Mouse (Mus musculus) embryonic facial prominence, embryonic 11.5 days (tissue): ENCODE data around the gene Maats1. TPM values are rescaled to one million over a fixed set of nuclear protein-coding genes. Genes with fewer than 3 reads are reported as not detected.
A peak's percentile ranks its signal among the peaks of the same experiment; 100 is the strongest.

ENCODE experiments used
- ATAC-seq: fragments of 200-750 bp; cut with Nextera tagmentation; replicated peaks from 2 replicates; pipeline ENCODE4 v1.8.0; 2017; ENCODE audit warnings: low read depth; ENCODE audit not compliant: insufficient number of reproducible peaks, low FRiP score, low TSS enrichment
- DNase-seq: peaks from one replicate; pipeline ENCODE4 v3.0.0-alpha.2; 2015; ENCODE audit warnings: low spot score
- H3K27ac ChIP-seq: fragments of 300-500 bp; sonication (generic); replicated peaks from 2 replicates; pipeline ENCODE4 v1.5.1; 2014; ENCODE audit warnings: mild to moderate bottlenecking, low read depth, low read length, control low read depth
- H3K27me3 ChIP-seq: fragments of 300-500 bp; sonication (generic); 2 replicates; pipeline ENCODE4 v1.6.1; 2014; ENCODE audit warnings: mild to moderate bottlenecking, low read length, moderate library complexity, mixed read lengths; ENCODE audit not compliant: control insufficient read depth, insufficient read depth
- H3K36me3 ChIP-seq: fragments of 300-500 bp; sonication (generic); replicated peaks from 2 replicates; pipeline ENCODE4 v1.6.1; 2014; ENCODE audit warnings: low read depth, mild to moderate bottlenecking, low read length, moderate library complexity, mixed read lengths; ENCODE audit not compliant: control insufficient read depth, insufficient read depth
- H3K4me1 ChIP-seq: fragments of 300-500 bp; sonication (generic); 2 replicates; pipeline ENCODE4 v1.6.1; 2014; ENCODE audit warnings: low read length, mixed read lengths; ENCODE audit not compliant: control insufficient read depth, insufficient read depth
- H3K4me2 ChIP-seq: fragments of 300-500 bp; sonication (generic); 2 replicates; pipeline ENCODE4 v1.6.1; 2014; ENCODE audit warnings: low read depth, mild to moderate bottlenecking, control low read depth, low read length, moderate library complexity
- H3K4me3 ChIP-seq: fragments of 300-500 bp; sonication (generic); 2 replicates; pipeline ENCODE4 v1.5.1; 2014; ENCODE audit warnings: low read depth, low read length, control low read depth
- H3K9ac ChIP-seq: fragments of 300-500 bp; sonication (generic); replicated peaks from 2 replicates; pipeline ENCODE4 v1.6.1; 2014; ENCODE audit warnings: mild to moderate bottlenecking, control low read depth, low read length
- H3K9me3 ChIP-seq: fragments of 300-500 bp; sonication (generic); replicated peaks from 2 replicates; pipeline ENCODE4 v1.6.1; 2016; ENCODE audit warnings: mild to moderate bottlenecking, low read length, inconsistent platforms, mixed read lengths; ENCODE audit not compliant: control insufficient read depth
- WGBS: fragments of 180-500 bp; shearing (Covaris S2); extraction: QIAGEN DNeasy Blood & Tissue Kit; methylation state at CpG from one replicate; pipeline ENCODE4 v1.1.7; 2014; 5-methylcytosine and 5-hydroxymethylcytosine counted together
- polyA plus RNA-seq: library from polyadenylated mRNA; unstranded; fragments of >200 nt; fragmentation: Nextera tagmentation; extraction: Ambion mirVana; gene quantifications from 2 replicates; pipeline ENCODE4 v1.2.1, GENCODE M21; 2014

The Maats1 gene
- polyA plus RNA-seq, 1 experiment from 2014 or later, result 0.13 TPM

DNA sequence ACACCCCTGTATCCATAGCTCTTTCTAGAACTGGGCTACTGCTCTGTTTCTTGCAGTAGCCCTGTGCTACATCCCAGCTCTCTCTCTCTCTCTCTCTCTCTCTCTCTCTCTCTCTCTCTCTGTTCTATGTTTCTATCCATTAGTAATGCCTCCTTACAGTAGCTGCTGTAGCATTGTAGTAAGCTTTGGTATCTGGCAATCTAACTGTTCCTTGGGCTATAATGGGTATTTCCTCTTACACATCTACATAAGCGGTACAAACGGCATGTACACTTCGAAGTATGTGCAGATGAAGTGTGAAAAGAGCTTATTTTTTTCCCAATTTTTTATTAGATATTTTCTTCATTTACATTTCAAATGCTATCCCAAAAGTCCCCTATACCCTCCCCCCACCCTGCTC is 38.0 kb upstream of the Maats1 start:
- no peaks in the 10 kb centered on the region for H3K27me3 ChIP-seq
- no peak overlapping the region for H3K9ac ChIP-seq
- no peaks in the 10 kb centered on the region; the same call in 1 of the 2 replicates for H3K4me1 ChIP-seq
- H3K36me3 ChIP-seq, result no peaks in the 10 kb centered on the region
- WGBS, result 89% methylated on average over 3 of the region's 3 CpGs
- no peak overlapping the region for H3K4me2 ChIP-seq
- DNase-seq (no peak), ATAC-seq (no peak)
- no peak overlapping the region for H3K27ac ChIP-seq
- no peak overlapping the region for H3K4me3 ChIP-seq
- H3K9me3 ChIP-seq, result no peaks in the 10 kb centered on the region

DNA sequence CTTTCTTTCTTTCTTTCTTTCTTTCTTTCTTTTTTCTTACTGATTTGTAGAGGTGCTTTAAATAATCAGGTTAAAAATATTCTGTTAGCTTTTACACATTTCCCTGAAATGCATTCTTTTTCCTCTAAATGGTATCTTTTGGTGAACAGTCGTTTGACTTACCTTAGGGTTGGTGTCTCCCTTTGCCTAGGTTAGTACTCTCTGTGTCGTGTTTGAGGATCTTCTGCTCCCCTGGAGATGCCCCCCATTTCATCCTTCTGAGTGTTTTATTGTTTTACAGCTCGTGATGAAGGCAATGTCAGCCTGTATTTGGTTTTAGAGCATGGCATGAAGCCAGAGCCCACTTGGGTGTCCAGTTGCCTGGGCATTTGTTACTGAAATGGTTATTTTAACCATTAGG is 37.5 kb upstream of the Maats1 start:
- Histone ChIP-seq H3K27ac (no peak overlapping the region), H3K4me3 (no peak overlapping the region), H3K4me1 (no peaks in the 10 kb centered on the region; the same call in 1 of the 2 replicates), H3K27me3 (no peaks in the 10 kb centered on the region), H3K4me2 (no peak overlapping the region), H3K36me3 (no peaks in the 10 kb centered on the region), H3K9ac (no peak overlapping the region), H3K9me3 (no peaks in the 10 kb centered on the region)
- 58% methylated on average over 3 of the region's 3 CpGs for WGBS
- no peak for ATAC-seq
- no peak for DNase-seq

DNA sequence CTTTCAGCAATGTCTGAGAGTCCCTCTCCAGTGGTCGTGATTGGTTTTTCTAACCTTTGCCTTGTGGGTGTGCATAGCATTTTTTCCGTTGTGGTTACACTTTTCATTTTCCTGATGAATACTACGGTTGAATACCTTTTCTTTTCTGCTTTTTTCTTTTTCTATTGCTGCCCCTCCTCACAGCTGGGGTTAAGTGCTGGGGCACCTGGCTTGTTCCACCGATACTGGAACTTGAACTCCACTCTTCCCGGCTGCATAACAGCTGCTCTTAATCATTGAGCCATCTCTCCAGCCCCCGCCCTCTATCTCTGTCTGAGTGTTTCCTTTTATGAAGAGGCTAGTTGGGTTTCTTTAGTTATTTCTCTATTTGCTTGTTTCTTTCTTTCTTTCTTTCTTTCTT is 37.1 kb upstream of the Maats1 start:
- H3K4me3 ChIP-seq, result no peak overlapping the region
- WGBS, result 32% methylated on average over 6 of the region's 6 CpGs
- no peak overlapping the region for H3K9ac ChIP-seq
- no peaks in the 10 kb centered on the region; the same call in 1 of the 2 replicates for H3K4me1 ChIP-seq
- no peaks in the 10 kb centered on the region for H3K27me3 ChIP-seq
- H3K4me2 ChIP-seq, result no peak overlapping the region
- H3K9me3 ChIP-seq, result no peaks in the 10 kb centered on the region
- DNase-seq (peak; percentile 46), ATAC-seq (no peak)
- no peaks in the 10 kb centered on the region for H3K36me3 ChIP-seq
- H3K27ac ChIP-seq, result no peak overlapping the region

DNA sequence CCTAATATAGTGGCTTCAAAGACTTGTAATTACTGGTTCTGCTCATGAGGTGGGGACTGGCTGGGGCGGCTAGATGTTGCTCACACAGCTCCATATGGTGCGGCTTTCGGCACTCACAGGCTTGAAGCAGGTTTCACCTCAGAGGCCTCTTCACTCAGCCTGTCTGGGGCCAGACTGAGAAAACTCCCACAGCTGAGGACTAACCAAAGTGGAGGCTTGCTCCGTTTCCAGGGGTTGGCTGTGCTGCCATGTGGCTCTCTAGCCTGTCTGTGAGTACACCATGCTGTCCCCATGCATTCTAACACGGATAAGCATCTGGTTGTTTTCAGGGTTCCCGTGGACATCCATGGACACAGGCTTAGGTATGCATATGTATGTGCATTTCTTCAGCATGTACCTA is 36.6 kb upstream of the Maats1 start:
- no peak for ATAC-seq
- WGBS, result 66% methylated on average over 6 of the region's 6 CpGs
- Histone ChIP-seq H3K27ac (no peak overlapping the region), H3K27me3 (no peaks in the 10 kb centered on the region), H3K4me2 (no peak overlapping the region), H3K4me3 (no peak overlapping the region), H3K9me3 (no peaks in the 10 kb centered on the region), H3K4me1 (no peaks in the 10 kb centered on the region; the same call in 1 of the 2 replicates), H3K9ac (no peak overlapping the region), H3K36me3 (no peaks in the 10 kb centered on the region)
- no peak for DNase-seq

DNA sequence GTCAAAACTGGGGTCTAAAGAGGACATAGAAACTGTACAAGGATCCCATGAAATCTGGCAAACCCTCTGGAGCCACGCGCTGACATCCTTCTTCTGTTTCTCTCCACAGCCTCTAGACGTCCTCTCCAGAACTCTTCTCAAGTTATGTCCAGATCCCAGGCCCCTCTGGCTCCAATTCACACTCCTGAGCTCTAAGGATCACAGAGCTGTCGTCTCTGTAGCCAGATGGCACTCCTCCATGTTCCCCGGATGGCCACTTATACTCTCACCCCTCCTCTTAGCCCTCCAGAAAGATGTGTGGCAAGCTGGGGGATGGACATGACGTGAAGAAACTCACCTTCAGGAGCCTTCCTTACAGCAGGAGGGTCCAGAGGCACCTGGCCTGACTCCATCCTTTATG is 35.6 kb upstream of the Maats1 start:
- H3K4me2 ChIP-seq, result no peak overlapping the region
- no peaks in the 10 kb centered on the region for H3K27me3 ChIP-seq
- no peaks in the 10 kb centered on the region; the same call in 1 of the 2 replicates for H3K4me1 ChIP-seq
- no peaks in the 10 kb centered on the region for H3K9me3 ChIP-seq
- 83% methylated on average over 6 of the region's 6 CpGs for WGBS
- no peak overlapping the region for H3K4me3 ChIP-seq
- ATAC-seq (no peak), DNase-seq (no peak)
- H3K36me3 ChIP-seq, result no peaks in the 10 kb centered on the region
- no peak overlapping the region for H3K9ac ChIP-seq
- H3K27ac ChIP-seq, result no peak overlapping the region

DNA sequence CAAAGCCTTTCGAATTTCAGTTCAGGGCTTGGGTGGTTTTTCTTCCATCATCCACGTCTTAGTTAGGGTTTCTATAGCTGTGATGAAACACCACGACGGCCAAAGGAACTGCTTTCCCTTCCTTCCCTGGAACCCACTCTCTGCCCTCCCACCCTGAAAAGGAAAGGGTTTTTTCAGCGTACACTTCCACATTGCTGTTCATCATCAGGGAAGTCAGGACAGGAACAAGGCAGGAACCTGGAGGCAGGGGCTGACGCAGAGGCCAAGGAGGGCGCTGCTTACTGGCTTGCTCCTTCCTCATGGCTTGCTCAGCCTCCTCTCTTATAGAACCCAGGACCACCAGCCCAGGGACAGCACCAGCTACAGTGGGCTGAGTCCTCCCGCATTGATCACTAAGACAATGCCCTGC is 34.9 kb upstream of the Maats1 start:
- H3K27me3 ChIP-seq, result no peaks in the 10 kb centered on the region
- peak overlapping the region; percentile 35; the same call in 1 of the 2 replicates for H3K27ac ChIP-seq
- H3K4me1 ChIP-seq, result no peaks in the 10 kb centered on the region; the same call in 1 of the 2 replicates
- no peak overlapping the region for H3K4me3 ChIP-seq
- DNase-seq, result no peak
- H3K36me3 ChIP-seq, result no peaks in the 10 kb centered on the region
- 54% methylated on average over 8 of the region's 8 CpGs for WGBS
- H3K4me2 ChIP-seq, result peak overlapping the region; percentile 13
- no peak for ATAC-seq
- H3K9me3 ChIP-seq, result no peaks in the 10 kb centered on the region
- peak overlapping the region; percentile 39 for H3K9ac ChIP-seq

- H3K27me3 ChIP-seq, result no peaks in the 10 kb centered on the region
- peak overlapping the region; percentile 5; the same call in 1 of the 2 replicates for H3K4me3 ChIP-seq
- peak; percentile 77 for ATAC-seq
- peak overlapping the region; percentile 35; the same call in 1 of the 2 replicates for H3K27ac ChIP-seq
- 32% methylated on average over 16 of the region's 17 CpGs for WGBS
- peak overlapping the region; percentile 39 for H3K9ac ChIP-seq
- H3K4me2 ChIP-seq, result peak overlapping the region; percentile 13
- no peaks in the 10 kb centered on the region for H3K9me3 ChIP-seq
- no peaks in the 10 kb centered on the region for H3K36me3 ChIP-seq
- peak; percentile 61 for DNase-seq
- H3K4me1 ChIP-seq, result no peaks in the 10 kb centered on the region; the same call in 1 of the 2 replicates
Measured at GRCm38 (mm10) chr16:38376163-38376840, 34.4 kb upstream of the Maats1 start.

GRCm38 (mm10) chr16:38375182-38375581 is 33.2 kb upstream of the Maats1 start:
- Histone ChIP-seq H3K4me2 (no peak overlapping the region), H3K9me3 (no peaks in the 10 kb centered on the region), H3K27ac (no peak overlapping the region), H3K9ac (no peak overlapping the region), H3K27me3 (no peaks in the 10 kb centered on the region), H3K36me3 (no peaks in the 10 kb centered on the region), H3K4me3 (no peak overlapping the region), H3K4me1 (no peaks in the 10 kb centered on the region; the same call in 1 of the 2 replicates)
- no peak for ATAC-seq
- no peak for DNase-seq
- 79% methylated on average over 7 of the region's 7 CpGs for WGBS
